Mouse (Mus musculus): ENCODE measurements at regions not wholly inside any gene's neighbourhood (a gene's known extent, or its start where the extent isn't known, plus 50 kb on each side); places are given as distances from the start of the nearest gene placed in this dataset.
"Not testable (repeated sequence)": the region's sequence is repeated elsewhere in the genome, so short reads cannot be mapped to it uniquely, and the experiment has no call there.

GRCm38 (mm10) chr12:15565941-15566784 is 250.6 kb downstream of the Trib2 start:
- peak; percentile 66 for DNase-seq (ENCODE audit: low spot score)

GRCm38 (mm10) chr12:15562826-15563225 is 253.9 kb downstream of the Trib2 start:
- peak; percentile 8 for DNase-seq (ENCODE audit: low spot score)

- DNase-seq (ENCODE audit: low spot score): no peak
Measured at GRCm38 (mm10) chr12:15555471-15555870, 261.3 kb downstream of the Trib2 start.

GRCm38 (mm10) chr12:15553681-15554007 is 263.1 kb downstream of the Trib2 start:
- DNase-seq (ENCODE audit: low spot score): no peak

- no peak for DNase-seq (ENCODE audit: low spot score)
Measured at GRCm38 (mm10) chr12:15552979-15553680, 263.6 kb downstream of the Trib2 start.

- no peak for DNase-seq (ENCODE audit: low spot score)
Measured at GRCm38 (mm10) chr12:15552210-15552609, 264.5 kb downstream of the Trib2 start.

GRCm38 (mm10) chr12:15551281-15551900 is 265.3 kb downstream of the Trib2 start:
- no peak for DNase-seq (ENCODE audit: low spot score)

GRCm38 (mm10) chr12:15544351-15544750 is 272.4 kb downstream of the Trib2 start:
- DNase-seq (ENCODE audit: low spot score): no peak

GRCm38 (mm10) chr12:15542486-15542885 is 274.2 kb downstream of the Trib2 start:
- no peak for DNase-seq (ENCODE audit: low spot score)

- no peak for DNase-seq (ENCODE audit: low spot score)
Measured at GRCm38 (mm10) chr12:15536852-15537368, 279.8 kb downstream of the Trib2 start.

GRCm38 (mm10) chr12:15536247-15536646 is 280.5 kb downstream of the Trib2 start:
- no peak for DNase-seq (ENCODE audit: low spot score)

GRCm38 (mm10) chr12:15535822-15536221 is 280.9 kb downstream of the Trib2 start:
- DNase-seq (ENCODE audit: low spot score): peak; percentile 88

- no peak for DNase-seq (ENCODE audit: low spot score)
Measured at GRCm38 (mm10) chr12:15520783-15521407, 295.8 kb downstream of the Trib2 start.

- DNase-seq (ENCODE audit: low spot score): no peak
Measured at GRCm38 (mm10) chr12:15511994-15512393, 304.7 kb downstream of the Trib2 start.

GRCm38 (mm10) chr12:15507576-15507975 is 309.1 kb downstream of the Trib2 start:
- peak; percentile 75 for DNase-seq (ENCODE audit: low spot score)

GRCm38 (mm10) chr12:15493640-15494039 is 323.1 kb downstream of the Trib2 start:
- no peak for DNase-seq (ENCODE audit: low spot score)

- no peak for DNase-seq (ENCODE audit: low spot score)
Measured at GRCm38 (mm10) chr12:15472741-15473140, 344.0 kb downstream of the Trib2 start.

GRCm38 (mm10) chr12:15459429-15459828 is 357.3 kb downstream of the Trib2 start:
- DNase-seq (ENCODE audit: low spot score): no peak

- DNase-seq (ENCODE audit: low spot score): not testable (repeated sequence)
Measured at GRCm38 (mm10) chr12:15456369-15456768, 360.4 kb downstream of the Trib2 start.

- DNase-seq (ENCODE audit: low spot score): no peak
Measured at GRCm38 (mm10) chr12:15455744-15456143, 361.0 kb downstream of the Trib2 start.

- no peak for DNase-seq (ENCODE audit: low spot score)
Measured at GRCm38 (mm10) chr12:15449484-15449883, 367.2 kb downstream of the Trib2 start.

GRCm38 (mm10) chr12:15416180-15416766 is 400.4 kb downstream of the Trib2 start:
- DNase-seq (ENCODE audit: low spot score): peak; percentile 71

Measured in embryo, embryonic 10.5 days (tissue).